Mouse (Mus musculus): ENCODE measurements around the gene Pifo.

Gene Pifo

GRCm38 (mm10) chr3:105957235-105957634 lies 57.2 kb downstream of the Pifo start:
- no peak for DNase-seq (ENCODE audit: low spot score)

GRCm38 (mm10) chr3:105951348-105951747 lies 63.1 kb downstream of the Pifo start:
- DNase-seq (ENCODE audit: low spot score): no peak

Measured in spleen, adult 12 weeks (tissue).